Mouse (Mus musculus) midbrain, embryonic 16.5 days (tissue): ENCODE measurements around the gene Slco1a5. TPM values are rescaled to one million over a fixed set of nuclear protein-coding genes. Genes with fewer than 3 reads are reported as not detected.

Experiments used
- ATAC-seq: fragments of 200-750 bp; cut with Nextera tagmentation; 2 replicates; pipeline ENCODE4 v1.8.0; 2017; ENCODE audit warnings: moderate TSS enrichment
- H3K27ac ChIP-seq: fragments of 300-500 bp; sonication (generic); 2 replicates; pipeline ENCODE4 v1.5.1; 2014; ENCODE audit warnings: mild to moderate bottlenecking, low read length, mixed read lengths
- H3K27me3 ChIP-seq: fragments of 300-500 bp; sonication (generic); 2 replicates; pipeline ENCODE4 v1.6.1; 2014; ENCODE audit warnings: low read depth, low read length, mixed read lengths; ENCODE audit not compliant: control insufficient read depth, insufficient read depth
- H3K36me3 ChIP-seq: fragments of 300-500 bp; sonication (generic); 2 replicates; pipeline ENCODE4 v1.6.1; 2014; ENCODE audit warnings: mild to moderate bottlenecking, low read length, moderate library complexity, mixed read lengths; ENCODE audit not compliant: control insufficient read depth, insufficient read depth
- H3K4me1 ChIP-seq: fragments of 300-500 bp; sonication (generic); 2 replicates; pipeline ENCODE4 v1.6.1; 2014; ENCODE audit warnings: mild to moderate bottlenecking, low read length, mixed read lengths; ENCODE audit not compliant: control insufficient read depth, insufficient read depth
- H3K4me2 ChIP-seq: fragments of 300-500 bp; sonication (generic); 2 replicates; pipeline ENCODE4 v1.6.1; 2014; ENCODE audit warnings: mild to moderate bottlenecking, low read length, mixed read lengths
- H3K4me3 ChIP-seq: fragments of 300-500 bp; sonication (generic); 2 replicates; pipeline ENCODE4 v1.5.1; 2014; ENCODE audit warnings: low read depth, mild to moderate bottlenecking, low read length, moderate library complexity, mixed read lengths
- H3K9ac ChIP-seq: fragments of 300-500 bp; sonication (generic); 2 replicates; pipeline ENCODE4 v1.6.1; 2014; ENCODE audit warnings: low read depth, low read length, mixed read lengths
- H3K9me3 ChIP-seq: fragments of 300-500 bp; sonication (generic); replicated peaks from 2 replicates; pipeline ENCODE4 v1.6.1; 2014; ENCODE audit warnings: mild to moderate bottlenecking, low read length, mixed read lengths; ENCODE audit not compliant: control insufficient read depth, poor library complexity, severe bottlenecking
- WGBS: fragments of 180-500 bp; shearing (Covaris S2); extraction: QIAGEN DNeasy Blood & Tissue Kit; methylation state at CpG from one replicate; pipeline ENCODE4 v1.1.7; 2014; 5-methylcytosine and 5-hydroxymethylcytosine counted together
- polyA plus RNA-seq: library from polyadenylated mRNA; unstranded; fragments of >200 nt; fragmentation: Nextera tagmentation; extraction: Ambion mirVana; gene quantifications from 2 replicates; pipeline ENCODE4 v1.2.1, GENCODE M21; 2015

The Slco1a5 gene
- polyA plus RNA-seq, 1 experiment from 2014 or later: 0.74 TPM

DNA sequence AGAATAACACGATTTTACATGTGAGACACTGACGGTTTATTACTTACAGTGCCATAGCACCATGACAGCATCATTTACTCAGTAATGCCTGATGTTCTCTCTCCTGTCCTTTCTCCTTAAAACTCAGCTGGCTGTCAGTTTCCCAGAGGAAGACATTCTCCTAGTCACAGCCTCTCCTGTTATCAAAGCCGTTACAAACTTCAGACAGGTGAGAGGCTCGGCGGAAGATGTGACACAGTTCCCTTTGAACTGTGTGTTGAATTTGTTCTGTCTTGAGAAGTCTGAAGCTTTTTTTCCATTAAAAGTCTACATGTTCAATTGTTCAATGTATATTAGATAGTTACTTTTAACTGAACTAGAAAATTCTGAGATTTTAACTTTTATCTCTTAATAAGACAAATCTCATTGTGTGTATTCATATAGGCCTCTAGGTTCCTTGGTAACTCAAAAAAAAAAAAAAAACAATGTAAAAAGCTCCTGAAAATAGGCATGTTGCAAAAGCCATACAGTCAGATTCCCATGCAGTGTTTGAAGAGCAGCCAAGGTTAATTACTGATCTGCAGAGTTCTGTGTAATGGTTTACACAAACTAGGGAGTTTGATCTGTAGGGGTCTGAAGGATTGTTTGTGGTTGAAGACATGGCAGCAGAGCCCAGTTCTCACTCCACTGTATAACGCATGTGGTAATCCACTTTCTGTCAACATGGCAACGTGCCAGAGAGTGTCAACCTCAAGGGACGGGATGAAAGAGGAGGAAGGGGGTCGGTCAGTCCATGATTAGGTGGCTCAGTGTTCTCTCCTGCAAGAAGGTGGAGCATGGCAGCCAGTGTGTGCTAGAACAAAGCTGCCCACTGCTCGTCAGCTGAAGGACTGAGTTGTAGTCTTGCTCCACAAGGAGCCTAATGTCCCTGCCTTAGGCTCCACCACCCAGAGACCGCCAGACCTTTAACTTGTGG, 24.9 kb upstream of the Slco1a5 start:
- no peak overlapping the region for H3K4me2 ChIP-seq
- no peaks in the 10 kb centered on the region for H3K27me3 ChIP-seq
- no peak overlapping the region for H3K4me3 ChIP-seq
- H3K4me1 ChIP-seq: peaks cover 8% of the 10 kb centered on the region
- H3K27ac ChIP-seq: no peak overlapping the region
- H3K9ac ChIP-seq: no peak overlapping the region
- WGBS: 81% methylated on average over 11 of the region's 11 CpGs
- H3K36me3 ChIP-seq: peaks cover 9% of the 10 kb centered on the region
- H3K9me3 ChIP-seq: no peaks in the 10 kb centered on the region
- no peak for ATAC-seq

DNA sequence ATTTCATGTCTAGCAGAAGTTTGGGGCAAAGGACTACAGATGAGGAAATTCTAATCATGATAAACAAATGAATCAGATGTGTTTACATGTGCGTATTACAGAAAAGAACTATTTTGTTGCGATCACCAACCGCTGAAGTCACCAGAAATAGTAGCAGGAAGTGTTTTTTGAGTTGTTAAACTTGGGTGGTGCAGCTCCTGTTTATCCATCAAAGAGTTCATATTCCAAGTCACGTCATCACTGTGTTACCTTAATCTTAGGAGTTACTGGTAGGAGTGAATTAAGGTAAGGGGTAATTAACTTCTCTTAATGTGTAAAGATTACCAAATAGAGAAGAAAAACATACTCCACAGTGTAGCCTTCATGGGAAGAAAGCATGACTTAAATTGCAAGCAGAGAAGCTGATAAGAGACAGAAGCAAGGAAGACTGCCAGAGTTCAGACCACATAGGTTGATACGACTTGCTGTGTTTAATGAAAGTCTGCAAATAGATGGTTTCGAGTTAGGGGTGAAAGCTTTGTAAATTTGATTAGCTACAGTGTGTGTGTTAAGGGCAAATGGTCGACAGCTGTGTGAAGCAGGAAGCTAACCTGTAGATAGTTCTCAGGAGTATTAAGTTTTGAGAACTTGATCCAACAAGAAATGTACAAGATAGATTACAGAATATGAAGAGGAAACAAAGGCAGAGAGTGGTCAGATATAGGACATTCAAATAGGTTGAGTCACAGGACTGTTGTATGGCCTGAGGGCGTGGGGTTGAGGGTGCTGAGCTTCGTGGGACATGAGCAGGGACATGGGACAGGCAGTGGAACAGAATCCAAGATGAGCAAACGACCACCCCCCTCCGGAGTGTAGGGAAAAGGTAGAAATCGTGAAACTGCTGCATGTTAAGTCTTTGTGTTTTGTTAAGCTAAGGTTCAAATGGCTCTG, 23.7 kb upstream of the Slco1a5 start:
- H3K4me1 ChIP-seq: peaks cover 8% of the 10 kb centered on the region
- H3K9ac ChIP-seq: peak overlapping the region; percentile 79
- H3K4me3 ChIP-seq: peak overlapping the region; percentile 85
- peaks cover 5% of the 10 kb centered on the region for H3K36me3 ChIP-seq
- no peak; the same call in 1 of the 2 replicates for ATAC-seq
- no peaks in the 10 kb centered on the region for H3K9me3 ChIP-seq
- no peak overlapping the region; the same call in 1 of the 2 replicates for H3K27ac ChIP-seq
- peak overlapping the region; percentile 57 for H3K4me2 ChIP-seq
- 58% methylated on average over 12 of the region's 12 CpGs for WGBS
- H3K27me3 ChIP-seq: no peaks in the 10 kb centered on the region

DNA sequence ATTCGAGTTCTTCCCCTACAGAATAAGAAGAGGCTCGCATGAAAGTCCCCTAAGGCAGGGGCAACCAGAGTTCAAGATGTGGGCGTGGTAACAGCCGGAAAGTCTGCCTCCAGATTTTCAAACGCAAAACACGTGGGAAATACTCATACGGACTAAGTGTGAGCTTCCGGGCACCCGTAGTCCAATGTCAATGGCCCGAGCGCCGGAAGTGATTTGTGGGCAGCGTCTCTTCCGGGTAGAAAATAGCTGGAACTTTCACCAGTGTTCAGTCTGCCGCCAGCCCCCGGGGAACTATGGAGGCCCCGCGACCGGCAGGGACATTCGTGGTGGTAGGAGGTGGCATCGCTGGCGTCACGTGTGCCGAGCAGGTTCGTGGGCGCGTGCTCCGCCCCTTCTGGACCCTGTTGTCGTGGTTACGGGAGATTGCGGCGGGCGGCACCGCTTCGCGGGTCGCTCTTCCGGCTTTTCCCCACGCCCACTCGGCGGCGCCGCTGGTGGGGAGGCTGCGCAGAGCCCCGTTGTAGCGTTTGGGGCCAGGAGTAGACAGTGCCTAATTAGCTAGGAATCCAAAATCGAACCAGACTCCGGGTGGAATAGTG, 22.8 kb upstream of the Slco1a5 start, which contains the start of gene Pyroxd1:
Gene Pyroxd1, plus strand, starts transcription at position 215 of the 599 bp plus-strand sequence.
- under 1% methylated on average over 48 of the region's 48 CpGs for WGBS
- peak within 1 kb of the TSS; percentile 87 for H3K27ac ChIP-seq
- ATAC-seq: peak; percentile 96
- peak within 1 kb of the TSS; percentile 85 for H3K4me3 ChIP-seq
- H3K36me3 ChIP-seq: no peaks in the 10 kb centered on the region
- H3K4me2 ChIP-seq: peak within 1 kb of the TSS; percentile 61
- H3K27me3 ChIP-seq: no peaks in the 10 kb centered on the region
- H3K9ac ChIP-seq: peak within 1 kb of the TSS; percentile 79
- H3K4me1 ChIP-seq: peaks cover 8% of the 10 kb centered on the region
- no peaks in the 10 kb centered on the region for H3K9me3 ChIP-seq

DNA sequence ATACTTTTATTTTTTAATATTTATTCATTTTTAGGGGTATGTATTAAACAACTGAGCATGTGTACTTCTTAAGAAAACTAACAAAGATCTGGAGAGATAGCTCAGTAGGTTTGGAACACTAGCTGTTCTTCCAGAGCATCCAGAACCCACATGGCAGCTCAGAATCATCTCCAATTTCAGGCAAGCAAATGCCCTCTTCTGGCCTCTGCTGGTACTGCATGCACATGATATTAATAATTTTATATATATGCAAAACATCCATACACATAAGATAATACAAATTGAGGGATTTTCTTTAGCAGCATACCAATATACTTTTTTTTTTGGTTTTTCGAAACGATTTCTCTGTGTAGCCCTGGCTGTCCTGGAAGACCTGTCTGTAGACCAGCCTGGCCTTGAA, 20.8 kb upstream of the Slco1a5 start:
- H3K27ac ChIP-seq: no peak overlapping the region
- no peak overlapping the region for H3K9ac ChIP-seq
- no peak overlapping the region for H3K4me3 ChIP-seq
- no peaks in the 10 kb centered on the region for H3K27me3 ChIP-seq
- H3K9me3 ChIP-seq: no peaks in the 10 kb centered on the region
- no peak for ATAC-seq
- H3K4me2 ChIP-seq: no peak overlapping the region
- H3K4me1 ChIP-seq: peaks cover 8% of the 10 kb centered on the region
- 82% methylated on average over 2 of the region's 2 CpGs for WGBS
- H3K36me3 ChIP-seq: no peaks in the 10 kb centered on the region

DNA sequence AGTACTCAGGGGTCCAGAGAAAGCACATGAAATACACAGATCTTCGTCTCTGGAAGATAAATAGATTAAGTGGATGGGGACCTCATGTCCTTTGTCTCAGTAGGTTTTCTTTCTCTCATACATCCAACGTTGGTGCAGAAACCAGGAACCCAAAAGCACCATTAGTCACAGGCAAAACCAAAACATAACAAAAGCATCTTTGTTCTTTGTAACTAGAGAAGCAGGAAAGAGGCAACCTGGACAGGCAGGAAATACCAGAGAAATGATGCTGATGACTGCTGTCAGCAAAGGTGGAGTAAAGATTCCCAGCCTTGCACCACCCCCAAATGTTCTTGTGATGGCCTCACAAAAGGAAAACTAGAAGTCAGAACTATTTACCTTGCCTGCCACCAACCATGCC, 16.8 kb upstream of the Slco1a5 start:
- Histone ChIP-seq H3K4me3 (no peak overlapping the region), H3K27me3 (no peaks in the 10 kb centered on the region), H3K27ac (no peak overlapping the region), H3K4me2 (no peak overlapping the region), H3K9ac (no peak overlapping the region), H3K36me3 (no peaks in the 10 kb centered on the region), H3K9me3 (no peaks in the 10 kb centered on the region), H3K4me1 (no peaks in the 10 kb centered on the region)
- ATAC-seq: no peak
- WGBS: 55% methylated on average over 2 of the region's 2 CpGs

DNA sequence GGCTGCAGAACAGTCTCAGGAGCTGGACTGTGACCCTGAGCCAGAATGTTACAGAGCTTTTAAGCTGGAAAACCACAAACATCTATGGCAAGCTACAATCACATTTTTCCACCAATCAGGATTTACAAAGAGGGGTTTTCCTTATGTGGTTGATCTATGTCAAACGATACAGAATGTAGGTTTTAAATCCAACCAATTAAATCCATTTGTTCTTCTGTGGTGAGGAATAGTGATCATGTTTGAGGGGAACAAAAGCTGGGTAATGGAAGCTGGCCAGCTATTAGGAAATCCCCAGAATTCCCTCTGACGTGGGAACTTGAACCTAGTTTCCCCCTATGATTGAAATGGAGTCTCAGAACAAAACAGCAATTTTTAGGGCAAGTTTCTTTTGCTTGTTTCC, 16.2 kb upstream of the Slco1a5 start:
- H3K36me3 ChIP-seq: no peaks in the 10 kb centered on the region
- no peaks in the 10 kb centered on the region for H3K9me3 ChIP-seq
- no peak overlapping the region for H3K27ac ChIP-seq
- no peak overlapping the region for H3K4me3 ChIP-seq
- 71% methylated on average over 2 of the region's 2 CpGs for WGBS
- no peak for ATAC-seq
- no peak overlapping the region for H3K4me2 ChIP-seq
- H3K4me1 ChIP-seq: no peaks in the 10 kb centered on the region
- H3K9ac ChIP-seq: no peak overlapping the region
- H3K27me3 ChIP-seq: no peaks in the 10 kb centered on the region

DNA sequence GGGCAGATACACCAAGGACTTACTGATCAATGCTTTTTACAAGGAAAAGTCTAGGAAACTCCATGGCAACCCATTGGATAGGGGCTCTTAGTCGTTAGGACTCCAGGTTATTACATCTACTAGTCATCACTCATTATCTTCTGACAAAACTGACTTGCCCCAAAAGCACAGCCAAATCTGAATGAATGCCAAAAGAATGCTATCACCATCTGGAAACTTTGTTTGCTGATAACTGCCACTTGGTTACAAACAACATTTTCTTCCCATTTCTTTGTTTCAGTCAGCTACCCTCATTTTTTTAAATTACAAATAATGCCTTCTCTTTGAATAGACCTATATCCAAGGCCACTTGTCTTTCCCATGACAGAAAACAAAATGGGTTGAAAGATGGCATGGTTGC, 6.4 kb upstream of the Slco1a5 start:
- Histone ChIP-seq H3K9me3 (no peaks in the 10 kb centered on the region), H3K4me2 (no peak overlapping the region), H3K27me3 (no peaks in the 10 kb centered on the region), H3K4me1 (no peaks in the 10 kb centered on the region), H3K36me3 (no peaks in the 10 kb centered on the region), H3K27ac (no peak overlapping the region), H3K9ac (no peak overlapping the region), H3K4me3 (no peak overlapping the region)
- ATAC-seq: no peak
- WGBS: 57% methylated on average over 1 of the region's 1 CpGs

DNA sequence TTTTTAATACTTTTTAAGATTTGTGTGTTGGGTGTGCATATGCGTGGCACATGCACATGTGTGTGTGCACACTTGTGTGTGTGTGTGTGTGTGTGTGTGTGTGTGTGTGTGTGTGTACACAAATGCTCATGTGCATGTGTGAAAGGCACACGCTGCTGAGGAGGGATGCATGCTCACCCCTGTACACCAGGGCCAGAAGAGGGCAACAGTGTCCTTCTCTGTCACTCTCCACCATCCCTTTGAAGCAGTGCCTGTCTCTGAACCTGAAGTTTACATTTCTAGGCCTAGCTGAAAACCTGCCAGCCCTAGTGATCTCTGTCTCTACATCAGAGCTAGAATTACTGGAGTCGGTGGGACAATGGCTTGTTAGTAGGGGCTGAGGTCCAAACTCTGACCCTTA, 3.8 kb upstream of the Slco1a5 start:
- Histone ChIP-seq H3K4me2 (no peak overlapping the region), H3K36me3 (no peaks in the 10 kb centered on the region), H3K4me3 (no peak overlapping the region), H3K27ac (no peak overlapping the region), H3K27me3 (no peaks in the 10 kb centered on the region), H3K9me3 (no peaks in the 10 kb centered on the region), H3K9ac (no peak overlapping the region), H3K4me1 (no peaks in the 10 kb centered on the region)
- ATAC-seq: no peak
- WGBS: 81% methylated on average over 3 of the region's 3 CpGs
